Mouse (Mus musculus): ENCODE results near the gene Tnfsf11.

Tnfsf11 gene

GRCm38 (mm10) chr14:78307286-78308237 is at the start of gene Tnfsf11:
TSS of gene Tnfsf11 (minus strand) at chr14:78308043.
- no peak for DNase-seq (ENCODE audit: low spot score in 2 of 2)

- no peak for DNase-seq (ENCODE audit: low spot score in 2 of 2)
Observed at GRCm38 (mm10) chr14:78356764-78357163, 48.9 kb upstream of the Tnfsf11 start.

DNA sequence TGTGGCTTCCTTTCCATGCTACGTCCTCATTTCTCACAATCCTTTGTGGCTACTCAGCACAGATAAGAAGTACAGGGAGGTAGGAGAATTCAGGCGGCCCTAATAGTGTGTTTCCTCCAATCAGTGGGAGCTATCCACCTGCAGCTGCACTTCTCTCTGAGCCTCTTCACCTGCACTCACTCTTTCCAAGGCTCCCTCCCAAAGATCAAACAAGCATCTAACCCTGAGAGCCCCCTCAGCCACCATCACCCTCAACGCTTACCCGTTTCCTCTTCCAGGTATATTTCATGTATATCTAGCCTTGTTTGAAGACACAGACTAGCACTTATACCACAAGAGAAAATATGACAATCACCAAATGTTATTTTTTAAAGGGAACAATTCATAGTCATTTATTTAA is 47.5 kb upstream of the Tnfsf11 start:
- no peak for DNase-seq (ENCODE audit: low spot score in 2 of 2)

DNA sequence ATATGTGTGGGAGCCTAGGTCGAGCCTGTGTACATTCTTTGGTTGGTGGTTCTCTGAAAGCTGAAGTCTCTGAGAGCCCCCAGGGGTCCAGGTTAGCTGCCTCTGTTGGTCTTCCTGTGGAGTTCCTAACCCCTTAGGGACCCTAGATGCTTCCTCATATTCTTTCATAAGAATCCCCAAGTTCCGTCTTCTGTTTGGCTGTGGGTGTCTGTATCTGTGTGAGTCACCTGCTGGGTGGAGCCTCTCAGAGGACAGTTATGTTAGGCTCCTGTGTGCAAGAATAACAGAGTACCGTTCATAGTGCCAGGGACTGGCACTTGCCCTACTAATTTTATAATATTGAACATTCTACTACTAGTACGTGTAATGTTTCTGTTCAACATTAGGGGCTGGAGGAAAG is 45.0 kb upstream of the Tnfsf11 start:
- DNase-seq (ENCODE audit: low spot score in 2 of 2), result no peak

- DNase-seq (ENCODE audit: low spot score in 2 of 2), result no peak
Observed at GRCm38 (mm10) chr14:78351544-78351943, 43.7 kb upstream of the Tnfsf11 start.

GRCm38 (mm10) chr14:78347715-78348114 is 39.9 kb upstream of the Tnfsf11 start:
- DNase-seq (ENCODE audit: low spot score in 2 of 2), result no peak

DNA sequence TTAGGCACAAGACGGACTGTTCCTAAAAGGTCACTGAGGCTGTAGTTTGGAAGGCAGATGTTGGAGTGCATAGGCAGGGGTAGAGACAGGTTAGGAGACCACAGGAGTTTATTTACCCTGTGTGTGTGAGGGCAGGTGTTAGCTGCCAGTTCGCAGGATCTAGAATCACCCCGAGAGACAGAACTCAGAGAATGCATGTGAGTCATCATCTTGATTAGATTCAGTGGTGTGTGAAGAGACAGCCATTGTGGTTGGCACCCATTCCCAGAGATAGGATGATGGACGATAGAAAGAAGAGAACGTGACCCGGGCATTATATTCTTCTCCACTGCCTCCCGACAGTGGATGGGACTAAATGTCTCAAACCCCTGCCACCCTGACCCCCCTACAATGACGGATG is 35.2 kb upstream of the Tnfsf11 start:
- no peak for DNase-seq (ENCODE audit: low spot score in 2 of 2)

DNA sequence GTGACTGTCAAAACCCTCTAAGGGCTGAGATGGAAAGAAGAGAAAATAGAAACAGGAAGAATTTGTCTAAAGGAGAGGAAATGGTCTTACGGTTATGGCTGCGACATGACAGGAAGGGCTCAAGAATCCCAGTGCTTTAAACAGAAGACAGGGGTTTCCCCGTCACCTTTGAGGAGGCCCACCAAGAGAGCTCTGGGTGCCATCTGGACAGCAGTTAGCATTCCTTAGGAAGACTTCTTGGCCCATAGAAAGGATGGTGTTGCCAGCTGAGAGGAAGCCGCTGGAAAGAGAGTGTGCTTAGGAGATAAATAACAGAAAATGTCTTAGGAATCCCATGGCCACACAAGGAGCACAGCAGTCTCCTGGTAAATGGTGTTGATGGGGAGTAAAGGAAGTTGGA is 34.3 kb upstream of the Tnfsf11 start:
- no peak for DNase-seq (ENCODE audit: low spot score in 2 of 2)

DNA sequence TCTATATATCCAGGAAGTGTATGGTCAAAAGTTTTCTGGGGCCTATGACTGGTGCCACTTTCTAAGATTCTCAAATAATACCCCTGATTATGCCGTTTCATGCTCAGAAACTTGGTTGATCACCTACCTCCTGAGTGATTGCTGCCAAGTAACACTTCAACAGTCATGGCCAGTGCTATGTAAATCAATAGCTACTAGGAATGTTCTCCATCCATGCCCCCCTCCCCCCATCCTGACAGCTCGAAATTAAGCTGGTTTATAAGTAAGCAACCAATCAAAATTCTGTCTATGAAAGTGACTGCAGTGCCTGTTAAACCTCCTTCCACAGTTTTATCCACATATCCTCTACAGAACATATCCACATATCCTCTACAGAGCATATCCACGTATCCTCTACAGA is 25.5 kb upstream of the Tnfsf11 start:
- no peak for DNase-seq (ENCODE audit: low spot score in 2 of 2)

DNA sequence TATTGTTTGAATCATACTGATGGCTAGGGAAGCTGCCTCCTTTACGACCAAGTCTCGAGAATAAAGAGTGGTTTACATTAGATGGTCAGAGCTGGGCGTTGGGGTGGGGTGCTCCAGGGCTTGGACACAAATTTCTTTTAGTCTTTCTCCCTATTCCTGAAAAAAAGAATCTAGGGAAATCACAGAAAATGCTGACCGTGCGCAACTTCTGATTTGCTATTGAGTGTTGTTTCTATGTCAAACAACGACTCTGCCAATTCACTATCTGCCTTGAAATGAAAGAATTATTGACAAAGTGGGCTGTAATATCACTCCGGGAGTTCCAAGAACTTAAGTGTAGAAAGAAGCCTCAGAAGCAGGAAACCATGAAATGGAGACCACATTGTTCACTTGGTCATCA is 23.5 kb upstream of the Tnfsf11 start:
- DNase-seq (ENCODE audit: low spot score in 2 of 2), result no peak

DNA sequence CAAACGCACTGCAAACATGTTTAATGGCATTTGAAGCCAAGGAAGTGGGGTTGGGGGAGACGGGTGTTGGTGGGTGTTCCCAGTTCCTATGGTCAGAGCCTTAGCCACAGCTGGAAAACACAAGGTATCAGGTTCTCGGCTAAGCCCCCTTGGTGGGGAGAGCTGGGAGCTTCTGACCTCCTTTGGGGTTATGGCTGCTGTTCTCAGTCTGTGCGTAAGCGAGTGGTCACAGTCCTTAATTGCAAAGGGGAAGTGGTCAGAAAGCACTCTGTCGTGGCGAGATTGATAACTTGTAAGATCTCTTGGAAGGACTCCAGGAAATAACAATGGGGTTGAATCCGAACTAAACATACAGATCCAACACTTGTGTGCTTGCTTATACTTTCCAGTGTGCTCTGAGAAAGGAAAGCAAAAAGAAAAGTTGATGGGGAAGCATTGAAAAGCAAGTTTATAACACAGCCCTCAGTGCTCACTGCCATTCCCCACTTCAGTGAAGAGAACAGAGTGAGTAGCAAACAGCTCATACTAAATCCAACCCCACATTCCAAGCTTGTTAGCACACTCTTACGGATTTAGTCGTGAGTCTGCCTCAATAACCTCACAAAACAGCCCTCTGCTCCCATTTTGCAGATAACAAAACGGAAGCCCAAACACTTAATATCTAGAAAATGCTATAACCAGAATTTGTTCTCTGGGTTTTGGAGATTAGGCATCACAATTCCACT is 22.9 kb upstream of the Tnfsf11 start:
- no peak for DNase-seq (ENCODE audit: low spot score in 2 of 2)

DNA sequence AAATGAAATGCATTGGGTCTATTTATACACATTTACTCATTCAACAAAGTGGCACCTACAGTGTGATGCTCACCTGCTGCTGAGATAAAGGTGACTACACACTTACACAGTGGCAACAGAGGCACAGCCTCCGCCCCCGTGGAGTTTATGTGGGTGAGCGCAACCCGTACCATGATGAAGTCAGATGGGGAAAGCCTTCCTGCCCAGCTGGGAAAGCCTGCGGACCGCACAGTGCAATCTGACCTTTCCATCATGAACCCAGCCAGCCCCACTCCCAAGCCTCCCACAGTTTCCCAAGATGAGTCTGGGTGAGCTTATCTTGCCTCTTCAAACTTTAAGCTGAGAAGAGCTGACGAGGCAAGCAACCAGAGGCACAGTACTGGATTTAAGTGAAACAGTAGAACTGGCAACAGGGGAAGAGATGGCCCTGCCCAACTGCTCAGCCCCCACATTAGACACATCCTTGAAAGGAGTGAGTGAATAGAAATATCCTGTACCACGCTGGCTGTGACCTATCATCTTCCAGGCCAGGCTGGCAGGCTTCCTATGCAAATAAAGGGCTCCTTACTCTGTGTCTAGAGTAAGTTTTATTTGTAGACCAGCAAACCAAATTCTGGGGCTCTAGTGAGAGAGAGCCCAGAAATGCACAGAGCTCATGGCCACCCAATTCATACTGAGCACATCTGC is 22.1 kb upstream of the Tnfsf11 start:
- DNase-seq (ENCODE audit: low spot score in 2 of 2), result no peak

DNA sequence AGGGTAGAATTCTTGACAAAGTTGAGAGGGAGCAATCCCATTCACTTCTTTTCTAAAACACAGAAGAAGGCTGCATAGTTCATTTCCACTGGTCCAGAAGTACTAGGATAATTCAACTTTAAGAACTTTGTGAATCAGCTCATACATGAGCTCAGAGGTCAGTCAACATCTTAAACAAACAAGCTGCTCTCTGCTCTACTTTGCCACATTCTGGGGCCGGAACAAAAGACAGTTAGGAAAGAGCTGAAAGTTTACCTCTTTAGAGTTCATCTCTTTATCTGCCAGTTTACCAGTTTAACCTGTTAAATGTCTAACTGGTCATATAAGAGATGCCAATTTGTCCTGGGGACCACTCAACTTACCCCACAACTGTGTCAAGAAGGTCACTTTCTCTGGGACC is 15.5 kb upstream of the Tnfsf11 start:
- no peak for DNase-seq (ENCODE audit: low spot score in 2 of 2)

DNA sequence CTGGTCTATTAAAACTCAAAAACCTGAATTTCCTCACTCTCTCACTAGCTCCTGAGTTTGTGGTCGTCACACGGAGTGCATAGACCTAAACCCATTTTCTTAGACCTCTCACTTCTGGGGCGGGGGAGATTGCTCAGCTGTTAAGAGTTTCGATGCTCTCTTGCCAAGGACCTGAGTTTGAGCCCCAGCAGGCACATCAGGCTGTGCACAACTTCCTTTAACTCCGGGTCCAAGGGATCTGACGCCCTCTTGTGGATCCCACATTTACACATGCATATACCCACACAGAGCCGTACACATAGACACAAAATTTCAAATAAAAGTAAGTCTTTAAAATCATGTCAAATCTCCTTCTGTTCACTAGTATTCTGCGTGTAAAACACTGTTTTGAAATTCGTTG is 15.1 kb upstream of the Tnfsf11 start:
- DNase-seq (ENCODE audit: low spot score in 2 of 2), result no peak

- no peak for DNase-seq (ENCODE audit: low spot score in 2 of 2)
Observed at GRCm38 (mm10) chr14:78320248-78320647, 12.4 kb upstream of the Tnfsf11 start.

- no peak for DNase-seq (ENCODE audit: low spot score in 2 of 2)
Observed at GRCm38 (mm10) chr14:78319580-78319979, 11.7 kb upstream of the Tnfsf11 start.

DNA sequence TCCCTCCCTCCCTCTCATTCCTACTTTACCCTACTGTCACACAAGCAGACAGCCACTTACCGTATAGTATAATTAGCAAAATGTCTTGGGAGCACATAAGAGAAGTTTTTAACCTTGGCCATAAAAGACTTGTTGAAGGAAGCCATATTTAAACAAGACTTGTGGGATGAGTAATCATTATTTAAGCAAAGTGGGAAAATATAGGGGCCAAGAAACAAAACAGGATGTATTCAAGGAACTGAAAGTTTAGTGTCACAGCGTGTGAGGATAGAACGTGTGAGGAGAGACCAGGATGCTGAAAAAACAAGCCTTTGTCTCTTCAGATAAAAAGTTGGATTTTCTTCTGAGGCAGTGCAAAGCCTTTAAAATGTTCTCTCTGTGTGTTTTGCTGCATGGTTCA is 11.2 kb upstream of the Tnfsf11 start:
- no peak for DNase-seq (ENCODE audit: low spot score in 2 of 2)

DNA sequence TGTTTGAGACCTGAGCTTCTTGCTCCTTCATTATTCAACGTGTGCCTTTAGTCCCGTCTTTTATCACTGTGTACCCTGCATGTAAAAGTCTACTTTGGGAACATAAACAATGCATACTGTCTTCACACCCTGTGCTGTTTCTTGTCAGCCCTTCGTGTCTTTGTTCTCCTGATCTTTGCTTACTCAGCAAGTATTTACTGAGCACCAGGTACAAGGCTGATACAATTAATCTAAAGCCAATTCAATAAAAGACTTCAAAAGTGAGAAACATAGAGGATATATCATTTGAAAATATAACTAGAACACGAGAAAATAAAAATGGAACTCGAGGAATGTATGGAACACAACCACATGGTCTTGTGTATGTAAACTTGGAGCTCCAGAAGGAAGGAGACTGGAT is 9.8 kb upstream of the Tnfsf11 start:
- DNase-seq (ENCODE audit: low spot score in 2 of 2), result no peak

GRCm38 (mm10) chr14:78300914-78301313 is 6.9 kb downstream of the Tnfsf11 start:
- DNase-seq (ENCODE audit: low spot score in 2 of 2), result no peak

GRCm38 (mm10) chr14:78292687-78293086 is 15.2 kb downstream of the Tnfsf11 start:
- no peak for DNase-seq (ENCODE audit: low spot score in 2 of 2)

- DNase-seq (ENCODE audit: low spot score in 2 of 2), result no peak
Observed at GRCm38 (mm10) chr14:78289912-78290523, 17.8 kb downstream of the Tnfsf11 start.

GRCm38 (mm10) chr14:78288903-78289302 is 18.9 kb downstream of the Tnfsf11 start:
- no peak for DNase-seq (ENCODE audit: low spot score in 2 of 2)

All from left cerebral cortex, adult 9 months (tissue).